Comparison of ENCODE assay signal across 14 mouse cellular contexts in the genomic region with DNA sequence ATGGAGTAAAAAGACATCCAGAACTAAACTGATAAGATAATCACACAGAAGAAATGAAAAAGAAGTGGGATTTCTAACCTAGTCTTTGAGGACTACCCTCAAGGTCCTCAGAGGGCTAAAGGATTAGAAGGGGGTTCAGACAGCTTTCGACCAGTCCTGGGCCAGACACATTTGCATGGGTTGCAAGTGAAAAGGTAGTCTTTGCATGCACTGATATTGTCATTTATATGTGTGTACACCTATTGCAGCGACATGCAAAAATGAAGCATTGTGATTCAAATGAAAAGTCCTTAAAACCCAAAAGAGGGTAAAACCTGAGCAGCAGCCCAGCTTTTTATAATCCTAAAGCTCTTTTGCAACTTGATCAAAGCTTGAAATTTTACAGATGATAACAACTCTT.
DNase-seq lines count a peak whose midpoint lies in the region.
"Had no signal": no experiment of that assay in that cellular context is flagged by ENCODE, and none has a peak within 500 bp of the region (broad histone marks: within the 10 kb centered on the region; RNA-seq: fewer than 3 reads in every experiment).

No protein-coding gene starts in this region.

- peak; percentile 74 for DNase-seq in ES-CJ7 (ENCODE audit: low read depth, low spot score)
- peak; percentile 62 for DNase-seq in R1 (ENCODE audit: low read depth, low spot score)
- DNase-seq in layer of hippocampus, adult 9-10 months (ENCODE audit: low spot score), result no peak
- DNase-seq in thymus, postnatal 4 days, result no peak
- no peak for DNase-seq in right cerebral cortex, adult 2 months (ENCODE audit: low spot score in 2 of 2)
- DNase-seq: adrenal gland, adult 8-10 months; adrenal gland, postnatal 14 days; adrenal gland, postnatal 36 days; cerebellum, adult 11-12 months; cerebellum, adult 2 months; cerebellum, adult 9-10 months; cerebellum, postnatal 10 days; cerebellum, postnatal 25 days; forebrain, postnatal 0 days had no signal

Comparison
In these comparisons a context has a peak if more than half of its experiments do, and no peak if none do; other contexts are left out.
1. DNase-seq: peak in ES-CJ7 (single experiment) and R1 (single experiment); none in layer of hippocampus, adult 9-10 months (single experiment), thymus, postnatal 4 days (single experiment) and right cerebral cortex, adult 2 months (0 of 2).